Mouse (Mus musculus): ENCODE data around the gene Klhl20. TPM values are rescaled to one million over a fixed set of nuclear protein-coding genes. Genes with fewer than 3 reads are reported as not detected.

Gene Klhl20
- polyA plus RNA-seq (2012; ENCODE audit: low replicate concordance): 1.3 and 2.2 TPM in 2 replicates

GRCm38 (mm10) chr1:161130726-161131664, at the start of gene Klhl20:
TSS of gene Klhl20 (minus strand) at chr1:161131511.

DNA sequence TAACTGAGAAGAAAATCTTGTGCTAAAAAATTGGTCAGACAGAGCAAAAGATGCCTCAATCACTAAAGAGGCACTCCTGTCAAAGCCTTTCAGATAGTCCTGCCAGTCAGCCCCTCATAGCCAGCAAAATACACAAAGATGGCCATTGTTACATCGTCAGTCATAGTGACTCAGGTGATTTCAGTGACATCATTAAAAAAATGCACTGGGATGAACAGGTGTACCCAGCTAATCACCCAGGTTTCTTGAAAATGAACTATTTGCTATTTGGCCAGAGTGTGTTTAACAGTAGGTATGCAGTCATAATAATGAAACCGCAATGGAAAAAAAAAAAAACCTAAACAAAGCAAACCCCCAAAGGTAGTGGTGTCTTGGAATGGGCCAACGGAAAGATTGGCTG, 27.9 kb upstream of the Klhl20 start, which contains the start of gene Tex50:
TSS of gene Tex50 (minus strand) at position 101 of the 400 bp plus-strand sequence.

DNA sequence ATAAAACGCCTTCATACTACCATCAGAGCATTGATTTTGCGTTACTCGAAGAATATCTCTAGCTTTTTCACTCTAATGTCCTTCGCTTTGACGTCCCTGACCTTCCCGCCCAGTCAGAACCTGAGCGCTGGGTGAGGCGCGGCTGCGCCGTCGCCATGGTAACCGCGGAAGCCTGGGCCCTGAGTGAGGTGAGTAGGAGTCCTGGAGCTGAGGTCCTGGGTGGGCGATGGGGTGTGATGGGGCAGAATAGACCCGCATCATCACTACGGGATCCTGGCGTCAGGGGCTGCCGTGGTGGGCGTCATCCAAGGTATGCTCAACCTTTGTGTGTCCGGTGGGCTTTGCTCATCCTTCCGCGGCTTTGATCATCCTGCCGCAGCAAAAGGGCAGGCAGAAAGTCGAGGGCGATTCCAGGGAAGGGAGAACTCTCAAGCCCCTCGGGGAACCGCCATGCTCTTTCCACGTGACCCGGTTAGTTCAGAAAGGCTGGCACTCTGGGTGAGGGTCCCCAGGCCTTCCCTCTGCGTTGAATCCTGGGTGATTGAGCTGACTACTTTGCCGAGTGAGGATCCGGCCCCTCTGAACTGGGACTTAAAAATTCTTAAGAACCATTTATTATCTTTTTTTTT, 11.3 kb upstream of the Klhl20 start, which contains the start of gene Ankrd45:
TSS of gene Ankrd45 (plus strand) at position 161 of the 629 bp plus-strand sequence.

GRCm38 (mm10) chr1:161070352-161071271, 60.7 kb downstream of the Klhl20 start, which contains the start of the genes Dars2 and Cenpl:
TSS of gene Dars2 (minus strand) at chr1:161070658.
TSS of gene Cenpl (plus strand) at chr1:161070713.

Other genes with a start within 250 kb of the Klhl20 start
- 1.5 and 2.9 TPM in 2 replicates for gene Rc3h1, start 225.1 kb downstream of the Klhl20 start, polyA plus RNA-seq (2012; ENCODE audit: low replicate concordance)
- 0.65 TPM in 1 of 2 replicates, not detected in the other for gene Serpinc1, start 152.9 kb downstream of the Klhl20 start, polyA plus RNA-seq (2012; ENCODE audit: low replicate concordance)
- gene Zbtb37, start 96.7 kb downstream of the Klhl20 start, polyA plus RNA-seq (2012; ENCODE audit: low replicate concordance): 0.36 and 1.2 TPM in 2 replicates
- 1.3 and 2.1 TPM in 2 replicates for gene Dars2, start 60.9 kb downstream of the Klhl20 start, polyA plus RNA-seq (2012; ENCODE audit: low replicate concordance)
- gene Cenpl, start 60.8 kb downstream of the Klhl20 start, polyA plus RNA-seq (2012; ENCODE audit: low replicate concordance): 6.3 and 9.5 TPM in 2 replicates
- gene Ankrd45, start 11.2 kb upstream of the Klhl20 start, polyA plus RNA-seq (2012; ENCODE audit: low replicate concordance): not detected in 2 replicates
- gene Tex50, start 27.8 kb upstream of the Klhl20 start, polyA plus RNA-seq (2012; ENCODE audit: low replicate concordance): not detected in 2 replicates
- gene Prdx6, start 119.7 kb upstream of the Klhl20 start, polyA plus RNA-seq (2012; ENCODE audit: low replicate concordance): 5.3 and 14.8 TPM in 2 replicates

All from hematopoietic multipotent progenitor cell, adult 10-12 weeks (in vitro differentiated cells).